ENCODE assay signal across 17 mouse cellular contexts in genomic region chr10:40422696-40423095, GRCm38 (mm10).
"Had no signal": no experiment of that assay in that cellular context is flagged by ENCODE, and none has a peak within 500 bp of the region (broad histone marks: within the 10 kb centered on the region; RNA-seq: fewer than 3 reads in every experiment).

No protein-coding gene starts in this region.

- H3K27ac ChIP-seq: limb, embryonic 12.5 days; limb, embryonic 15.5 days; liver, embryonic 14.5 days; macrophage; midbrain, embryonic 12.5 days; midbrain, embryonic 15.5 days; neural tube, embryonic 12.5 days; neural tube, embryonic 15.5 days had no signal

- DNase-seq: kidney, adult 8-10 months; kidney, postnatal 14 days; kidney, postnatal 4 days; layer of hippocampus, postnatal 36 days; left cerebral cortex, postnatal 4 days; liver, postnatal 0 days; lung, embryonic 14.5 days; thymus, adult 18-20 months; thymus, postnatal 14 days had no signal

- H3K4me3 ChIP-seq: limb, embryonic 12.5 days; limb, embryonic 15.5 days; midbrain, embryonic 12.5 days; midbrain, embryonic 15.5 days; neural tube, embryonic 12.5 days; neural tube, embryonic 15.5 days had no signal
